Mouse (Mus musculus) T-helper 1 cell (primary cell): ENCODE results near the gene Ehbp1.

ENCODE experiments used
- in situ Hi-C: fragments of 300-600 bp; cut with MboI, MseI; formaldehyde crosslinking; loops from one replicate; pipeline ENCODE4 v1.15.1; 2025; ENCODE audit warnings: high pct_unique_total_duplicates

Ehbp1 gene

GRCm38 (mm10) chr11:22342242-22343207, at the start of gene Ehbp1:
Gene Ehbp1, minus strand, starts transcription at chr11:22342292.
- in situ Hi-C loops: no loop called here

DNA sequence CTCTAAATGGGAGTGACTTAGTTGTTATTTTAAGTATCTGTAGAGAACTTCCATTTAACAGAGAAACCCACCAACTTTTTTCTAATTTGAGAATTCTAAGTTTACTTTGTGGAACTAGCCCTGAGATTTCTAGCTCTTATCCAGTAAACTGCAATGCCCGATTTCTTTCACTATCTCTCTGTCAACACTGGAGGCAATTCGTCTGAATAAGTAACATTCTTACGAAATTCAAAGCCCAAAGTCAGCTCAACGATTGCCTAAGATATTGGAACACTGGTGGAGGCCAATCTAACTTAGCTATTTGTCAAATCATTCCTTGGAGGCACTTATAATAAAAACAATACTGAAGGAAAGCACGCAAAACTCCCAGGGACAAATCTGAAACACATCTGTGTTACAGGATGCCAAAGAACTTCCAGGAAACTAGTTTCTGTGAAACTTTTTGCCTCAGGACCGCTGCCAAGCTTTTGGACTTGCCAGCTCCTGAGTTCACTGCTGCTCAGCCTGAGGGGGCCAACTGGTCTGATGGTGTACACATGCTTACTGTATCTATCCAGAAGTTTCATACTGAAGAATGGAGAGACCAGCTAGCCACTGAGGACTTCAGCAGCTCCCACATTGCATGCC, 45.5 kb upstream of the Ehbp1 start:
- in situ Hi-C loops: no loop called here

DNA sequence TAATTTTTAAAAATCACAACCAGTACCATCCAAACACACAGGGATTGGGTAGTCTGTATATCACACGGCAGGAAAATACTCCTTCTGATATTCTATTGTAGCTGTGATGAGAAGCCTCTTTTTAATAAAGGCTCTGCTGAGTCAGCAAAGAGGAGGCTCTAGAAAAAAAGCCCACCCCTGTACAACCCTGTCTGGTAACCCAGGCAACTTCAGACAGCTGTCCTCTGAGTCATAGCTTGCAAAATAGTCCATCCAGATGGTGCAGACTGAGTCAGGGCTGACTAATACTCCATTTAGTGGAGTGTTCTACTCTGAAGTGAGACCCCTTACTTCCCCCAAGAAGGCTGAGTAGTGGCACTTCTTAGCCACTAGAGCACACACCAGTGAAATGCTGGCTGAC, 41.4 kb upstream of the Ehbp1 start:
- in situ Hi-C loops: no loop called here

DNA sequence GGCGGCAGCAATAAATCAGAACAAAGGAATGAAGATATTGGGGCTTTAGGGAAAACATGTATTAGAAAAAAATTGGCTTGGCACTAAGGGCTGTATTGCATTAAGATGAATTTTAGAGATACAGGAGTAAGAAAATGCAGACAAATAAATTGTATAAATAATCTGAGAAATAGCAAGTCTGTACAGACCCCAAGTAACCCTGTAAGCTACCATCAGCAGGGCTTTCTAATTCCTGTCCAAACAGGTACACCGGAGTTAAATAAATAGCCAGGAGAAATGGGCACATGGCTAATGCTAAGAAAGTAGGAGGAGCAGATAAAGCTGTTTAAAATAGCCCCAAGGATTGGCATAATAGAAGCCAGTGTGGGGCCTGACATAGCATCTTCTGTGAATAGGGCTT, 32.7 kb upstream of the Ehbp1 start:
- in situ Hi-C loops: loop anchor here (10.0 kb wide), 1 partner anchor 530 kb away; no protein-coding TSS in a partner anchor

DNA sequence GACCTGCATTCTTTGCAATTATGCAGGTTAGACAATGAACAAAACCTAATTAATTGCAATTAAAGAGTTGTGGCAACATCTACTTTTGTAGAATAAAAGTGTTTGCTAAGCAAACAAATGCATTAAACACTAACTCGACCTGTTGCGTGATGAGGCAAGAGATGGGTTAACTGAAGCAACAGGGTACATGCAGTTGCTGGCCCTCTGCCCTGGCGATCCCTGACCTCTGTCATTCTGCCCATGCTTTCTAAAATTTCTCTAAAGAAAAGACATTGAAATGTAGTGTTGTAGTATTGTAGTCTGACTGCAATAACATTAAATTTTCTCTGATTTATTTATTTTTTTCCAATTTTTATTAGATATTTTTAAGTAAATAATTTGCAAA, 31.2 kb upstream of the Ehbp1 start:
- in situ Hi-C loops: loop anchor here (10.0 kb wide), 1 partner anchor 532 kb away; no protein-coding TSS in a partner anchor

GRCm38 (mm10) chr11:22372609-22373289, 30.7 kb upstream of the Ehbp1 start:
- in situ Hi-C loops: loop anchor here (10.0 kb wide), 1 partner anchor 532 kb away; no protein-coding TSS in a partner anchor

DNA sequence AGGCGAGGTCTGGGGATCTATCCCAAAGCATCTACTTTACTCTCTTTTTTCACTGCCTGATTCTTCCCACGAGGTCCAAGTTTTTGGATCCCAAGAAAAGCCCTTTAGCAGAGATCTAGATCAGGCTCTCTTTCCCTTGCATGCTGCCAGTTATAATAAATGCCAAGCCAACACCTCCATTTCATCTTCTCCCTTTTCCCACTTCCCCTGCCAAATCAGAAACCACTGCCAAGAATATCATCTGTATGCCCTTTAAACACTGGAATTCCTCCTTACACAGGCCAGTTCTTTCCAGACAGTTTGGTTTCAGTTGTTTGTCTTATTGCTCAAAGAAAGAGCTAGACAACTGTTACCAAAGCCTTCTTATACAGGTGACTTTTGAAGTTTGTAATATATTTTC, 27.7 kb upstream of the Ehbp1 start:
- in situ Hi-C loops: loop anchor here (10.0 kb wide), 1 partner anchor 535 kb away; no protein-coding TSS in a partner anchor

DNA sequence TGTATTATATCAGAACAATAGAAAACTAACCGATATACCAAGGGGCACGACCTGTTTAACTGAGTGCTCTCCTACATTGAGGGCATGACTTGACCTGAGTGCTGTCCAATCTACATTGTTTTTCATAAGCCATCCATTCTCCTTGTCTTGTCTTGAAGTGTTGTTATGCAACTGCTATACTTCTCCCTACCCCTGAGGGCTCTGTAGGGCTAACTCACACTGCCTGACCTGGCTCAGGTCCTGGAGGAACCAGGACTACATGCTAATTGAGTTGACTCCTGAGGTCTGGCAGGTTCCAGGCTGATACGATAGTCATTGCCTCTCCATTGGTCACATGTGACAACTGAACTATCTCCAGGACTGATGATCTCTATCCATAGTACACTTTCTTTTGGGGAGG, 26.5 kb upstream of the Ehbp1 start:
- in situ Hi-C loops: no loop called here

DNA sequence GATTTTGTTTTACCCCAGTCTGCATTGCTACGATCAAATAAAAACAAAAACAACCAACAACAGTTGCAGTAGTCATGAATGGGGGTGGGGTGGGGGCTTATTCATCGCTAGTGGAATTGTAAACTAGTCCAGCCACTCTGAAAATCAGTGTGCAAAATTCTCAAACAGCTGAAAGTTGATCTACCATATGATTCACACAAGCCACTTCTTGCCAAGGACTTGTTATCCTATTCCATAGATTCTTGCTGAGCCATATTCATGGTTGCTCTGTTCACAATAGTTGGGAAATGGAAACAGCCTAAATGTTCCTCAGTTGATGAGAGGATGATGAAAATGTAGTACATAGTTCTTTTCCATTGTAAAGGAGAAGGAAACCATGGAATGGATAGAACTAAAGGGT, 24.4 kb upstream of the Ehbp1 start:
- in situ Hi-C loops: no loop called here

- in situ Hi-C loops: no loop called here
These were observed 12.0 kb upstream of the Ehbp1 start for GRCm38 (mm10) chr11:22353962-22354621.

DNA sequence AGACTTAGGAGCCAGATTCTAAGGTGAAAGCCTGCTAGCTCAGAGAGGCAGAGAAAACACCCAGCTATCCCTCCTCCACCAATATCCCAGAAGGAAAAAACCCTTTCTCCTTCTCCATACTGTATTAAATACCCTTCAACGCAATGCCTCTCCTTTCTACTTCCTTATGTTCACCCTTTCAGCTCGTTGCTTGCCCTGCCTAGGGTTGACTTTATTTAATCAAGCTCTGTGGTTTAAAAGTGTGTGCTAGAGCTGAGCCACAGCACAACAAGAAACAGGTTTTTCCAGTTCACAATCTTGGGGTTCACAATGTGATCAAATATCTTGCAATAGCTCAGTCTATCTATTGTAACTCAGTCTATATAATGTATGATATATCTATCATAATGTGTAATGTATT, 7.9 kb upstream of the Ehbp1 start:
- in situ Hi-C loops: no loop called here

- in situ Hi-C loops: no loop called here
These were observed 6.4 kb upstream of the Ehbp1 start for GRCm38 (mm10) chr11:22348536-22348910.

DNA sequence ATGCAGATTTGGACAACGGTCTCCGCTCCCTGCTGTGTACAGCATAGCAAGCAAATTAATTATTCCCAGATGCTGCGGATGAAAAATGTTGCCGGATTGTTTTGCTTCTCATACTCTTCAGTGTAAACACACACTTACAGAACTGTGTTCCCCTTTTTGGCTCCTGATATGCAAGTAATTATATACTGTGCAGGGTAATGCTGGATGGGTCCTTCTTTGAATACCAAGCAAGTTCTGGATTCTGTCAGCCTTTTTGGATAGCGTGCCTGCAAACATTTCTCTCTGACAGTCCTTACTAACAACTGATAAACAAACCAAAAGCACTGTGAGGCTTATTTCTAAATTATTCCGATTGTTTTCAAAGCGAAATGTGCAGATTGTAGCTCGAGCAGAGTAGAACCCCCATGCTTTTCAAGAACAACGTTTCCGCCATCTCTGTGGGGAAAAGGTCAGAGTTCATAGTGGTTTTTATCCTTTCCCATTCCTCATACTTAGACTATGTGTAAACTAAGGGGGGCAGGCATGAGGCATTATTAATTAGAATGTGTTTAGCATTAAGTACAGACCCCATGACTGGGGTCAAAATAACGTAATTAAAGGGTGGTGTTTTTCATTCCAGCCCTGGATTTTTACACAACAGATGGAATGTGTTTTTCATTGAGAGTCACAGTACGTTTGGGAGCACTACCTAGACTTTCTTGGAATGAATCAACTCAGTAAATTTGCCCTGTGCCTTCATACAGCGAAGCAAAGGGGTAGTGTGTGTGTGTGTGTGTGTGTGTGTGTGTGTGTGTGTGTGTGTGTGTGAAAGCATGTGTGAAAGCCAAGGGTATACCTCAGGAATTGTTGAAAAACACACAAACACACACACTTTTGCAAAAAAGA, 5.8 kb upstream of the Ehbp1 start:
- in situ Hi-C loops: no loop called here

DNA sequence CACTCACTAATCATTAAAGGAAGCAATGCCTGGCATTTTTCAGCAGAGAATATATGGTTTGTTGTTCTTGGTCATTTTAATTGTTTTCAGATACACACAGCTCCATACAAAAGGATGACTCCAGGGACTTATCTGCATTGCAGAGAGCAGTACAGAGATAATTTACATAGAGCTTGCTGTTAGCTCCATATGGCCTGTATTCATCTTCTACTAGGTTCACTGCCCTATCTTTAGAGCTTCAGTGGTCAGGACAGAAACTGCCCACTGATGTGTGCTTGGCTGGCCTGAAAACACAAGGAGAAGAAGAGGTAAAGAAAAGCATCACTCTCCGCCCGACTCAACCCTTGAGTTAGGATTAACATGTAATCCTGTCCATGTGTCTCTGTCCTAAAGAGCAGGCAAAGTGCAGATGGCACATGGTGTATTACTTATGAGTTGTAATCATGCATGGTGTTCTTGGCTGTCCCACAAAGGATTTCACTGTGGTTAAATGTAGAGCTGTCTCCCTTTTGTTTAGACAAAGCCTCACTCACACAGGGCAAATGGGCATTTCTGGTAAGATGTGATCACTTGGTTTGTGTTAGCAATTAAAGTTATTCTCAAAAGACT, 14.7 kb downstream of the Ehbp1 start:
- in situ Hi-C loops: no loop called here

DNA sequence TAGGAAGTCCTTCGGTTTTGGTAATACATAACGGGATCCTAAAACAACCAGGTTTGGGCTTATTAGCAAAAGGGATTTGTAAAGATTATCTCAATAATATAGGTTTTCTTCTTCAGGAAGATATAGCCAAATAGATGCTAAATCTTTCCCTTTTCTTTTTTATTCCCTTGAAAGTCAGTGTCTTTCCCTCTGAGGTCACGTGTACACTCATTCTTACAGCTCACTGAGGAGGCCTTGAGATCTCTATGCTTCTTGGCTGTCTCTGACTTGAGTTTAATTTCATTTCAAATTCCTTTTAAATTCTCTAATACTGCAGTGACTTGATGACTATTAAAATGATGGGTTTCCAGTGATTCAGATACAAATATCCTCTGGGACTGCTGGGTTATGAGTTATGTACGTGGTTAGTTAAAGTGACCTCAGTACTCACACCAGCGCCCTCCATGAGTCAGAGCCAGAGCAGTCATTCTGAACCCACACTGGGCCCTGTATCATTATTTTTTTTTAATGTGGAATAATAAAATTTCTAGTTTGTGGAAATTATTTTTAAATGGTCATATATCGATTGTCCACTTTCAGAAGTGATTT, 24.2 kb downstream of the Ehbp1 start:
- in situ Hi-C loops: no loop called here

DNA sequence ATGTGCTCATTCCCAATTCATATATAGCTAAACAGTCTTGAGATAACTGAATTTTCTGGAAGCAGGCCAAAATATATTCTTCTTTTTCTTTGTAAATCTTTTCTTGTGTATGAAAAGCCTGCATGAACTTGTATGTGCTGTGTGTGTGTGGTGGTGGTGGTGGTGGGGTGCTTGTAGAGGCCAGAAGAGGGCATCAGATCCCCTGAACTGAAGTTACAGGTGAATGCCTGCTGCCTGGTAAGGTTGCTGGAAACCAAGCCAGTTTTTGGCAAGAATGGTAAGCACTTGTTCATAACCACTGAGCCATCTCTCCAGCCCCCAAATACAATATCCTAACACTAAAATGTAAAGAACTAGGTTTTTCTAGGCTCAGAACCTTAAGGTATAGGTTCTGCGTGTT, 26.3 kb downstream of the Ehbp1 start:
- in situ Hi-C loops: no loop called here

DNA sequence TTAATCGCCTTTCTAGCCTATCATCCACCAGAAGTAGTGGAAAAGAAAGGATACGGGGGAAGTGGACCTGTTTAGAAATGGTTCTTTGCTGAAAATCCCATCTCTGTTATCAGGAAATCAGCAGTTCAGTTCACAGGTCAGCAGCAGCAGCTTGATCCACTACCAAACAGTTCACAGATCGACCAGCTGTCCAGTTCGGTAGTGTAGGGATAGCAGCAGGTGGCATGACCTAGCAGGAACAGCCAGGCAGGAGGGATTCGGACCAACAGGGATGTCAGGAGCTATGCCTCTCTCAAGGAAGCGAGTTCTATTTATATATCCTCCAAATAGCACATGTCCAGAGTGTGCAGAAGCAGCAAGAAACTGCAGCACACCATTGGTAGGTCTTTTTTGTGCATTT, 40.9 kb downstream of the Ehbp1 start:
- in situ Hi-C loops: no loop called here

GRCm38 (mm10) chr11:22289164-22289563, 52.9 kb downstream of the Ehbp1 start:
- in situ Hi-C loops: no loop called here

DNA sequence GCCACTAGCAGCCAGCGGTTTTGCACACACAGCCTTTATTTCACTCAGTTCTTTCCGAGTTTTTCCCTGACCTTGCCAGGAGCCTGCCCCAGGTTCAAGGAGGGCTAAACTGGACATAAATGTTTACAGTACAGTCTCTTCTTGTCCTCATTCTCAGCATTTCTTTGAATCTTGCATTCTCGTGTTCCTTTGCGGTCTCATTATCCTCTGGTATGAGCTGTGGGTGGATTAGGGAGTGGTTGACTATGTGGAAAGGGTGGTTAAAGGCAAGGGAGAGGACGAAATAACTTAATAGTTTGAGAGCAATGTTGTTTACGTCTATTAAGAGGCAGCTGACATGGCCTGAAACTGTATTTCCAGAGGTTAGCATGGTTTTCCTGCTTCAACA, 54.6 kb downstream of the Ehbp1 start:
- in situ Hi-C loops: no loop called here
